Mouse (Mus musculus): Measurements from ENCODE around the gene Tcn2.
A peak's percentile ranks its signal among the peaks of the same experiment; 100 is the strongest.

Gene Tcn2

DNA sequence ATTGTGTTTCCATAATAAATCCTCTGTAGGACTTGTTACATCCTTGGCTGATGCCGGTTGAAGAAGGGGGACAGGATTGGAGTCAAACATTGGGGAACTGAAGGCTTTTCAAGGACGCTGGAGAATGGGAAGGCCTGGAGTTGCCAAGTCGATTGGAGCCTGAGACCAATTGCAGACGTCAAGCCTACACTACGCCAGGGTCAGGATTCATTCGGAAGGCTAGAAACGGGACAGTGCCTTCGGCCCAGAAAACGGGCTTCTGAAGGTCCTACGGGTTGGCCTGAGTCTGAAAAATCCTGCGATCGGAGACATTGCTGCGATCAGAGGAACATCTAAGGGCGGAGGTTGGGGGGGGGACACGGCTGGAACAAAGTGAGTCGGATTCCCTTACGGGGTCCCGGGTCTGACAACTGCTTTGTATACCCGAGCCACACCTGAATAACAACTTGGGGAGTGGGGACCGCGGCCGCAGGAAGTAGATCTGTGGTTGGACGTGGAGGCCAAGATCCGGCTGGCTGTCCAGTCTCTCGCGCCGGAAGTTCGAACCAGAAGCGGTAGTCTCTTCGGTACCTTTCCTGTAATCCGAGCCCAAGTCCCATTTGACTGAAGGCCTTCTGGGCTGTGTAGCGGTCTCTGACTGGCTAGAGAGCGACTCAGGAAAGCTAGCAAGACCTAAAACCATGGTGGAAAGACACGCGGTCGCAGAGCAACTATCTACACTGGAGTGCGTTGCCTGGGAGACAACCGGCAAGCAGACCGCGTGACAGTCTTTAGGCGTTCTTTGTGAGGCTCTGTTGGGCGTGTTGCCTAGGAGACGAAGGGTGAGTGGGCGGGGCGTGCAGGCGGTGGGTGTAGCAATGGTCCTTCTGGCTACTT lies 37.3 kb downstream of the Tcn2 start, which contains the start of the genes 4921536K21Rik and Dusp18:
Gene 4921536K21Rik, minus strand, starts transcription at position 693 of the 876 bp plus-strand sequence.
Gene Dusp18, plus strand, starts transcription at position 835 of the 876 bp plus-strand sequence.
- peak; percentile 97 to 98 for DNase-seq (ENCODE audit: low spot score in 2 of 2)

DNA sequence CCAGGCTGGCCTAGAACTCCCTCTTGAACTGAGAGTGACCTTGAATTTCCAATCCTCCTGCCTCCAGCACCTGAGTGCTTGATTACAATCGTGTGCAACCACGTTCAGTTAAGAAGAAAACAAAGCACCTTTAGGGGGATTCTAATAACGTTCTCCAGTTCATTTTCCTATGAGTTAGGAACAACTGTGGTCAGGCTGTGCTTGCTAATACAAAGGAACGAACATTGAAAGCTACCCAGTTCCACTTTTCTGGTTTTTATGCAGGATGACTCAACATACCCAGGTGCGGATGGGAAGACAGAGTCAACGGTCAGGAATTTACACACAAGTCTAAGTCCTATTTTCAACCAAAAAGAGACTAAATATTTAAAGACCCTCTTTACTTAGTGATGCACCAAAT lies 38.0 kb downstream of the Tcn2 start:
- DNase-seq (ENCODE audit: low spot score in 2 of 2), result no peak

DNA sequence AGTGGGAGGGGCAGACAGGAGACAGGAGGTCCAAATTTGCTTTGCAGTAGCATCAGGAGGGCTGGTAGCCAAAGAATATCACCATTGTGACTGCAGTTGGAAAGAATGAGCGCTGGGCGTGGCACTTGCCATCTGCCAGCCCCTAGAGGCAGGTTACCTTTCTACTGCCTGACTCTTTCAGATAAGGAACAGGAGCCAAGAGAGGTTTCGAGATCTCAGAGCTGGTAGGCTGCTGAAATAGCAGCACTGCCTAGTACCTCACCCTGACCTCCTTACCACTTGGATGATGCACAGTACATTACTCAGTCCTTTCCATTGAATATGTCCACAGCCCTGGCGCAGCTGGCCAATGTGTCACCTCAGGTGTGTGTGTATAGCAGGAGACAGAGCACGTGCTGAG lies 44.6 kb downstream of the Tcn2 start:
- no peak for DNase-seq (ENCODE audit: low spot score in 2 of 2)

DNA sequence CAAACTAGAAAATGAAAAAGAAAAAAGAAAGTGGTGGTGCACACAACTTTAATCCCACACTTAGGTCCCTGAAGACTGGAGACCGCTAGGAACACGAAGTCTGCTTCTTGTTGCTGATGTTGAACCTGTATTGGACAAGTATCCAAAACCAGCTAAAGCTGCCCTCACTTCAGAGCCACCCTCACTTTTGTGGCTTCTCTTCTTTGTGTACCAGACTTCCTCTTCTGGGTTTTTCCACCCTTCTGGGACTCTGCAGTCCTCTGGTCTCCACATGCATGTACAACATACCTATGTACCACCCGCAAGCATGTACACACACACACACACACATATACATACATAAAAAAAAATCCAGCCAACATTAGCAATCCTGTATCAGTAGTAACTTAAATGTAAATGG lies 48.2 kb downstream of the Tcn2 start:
- no peak for DNase-seq (ENCODE audit: low spot score in 2 of 2)

DNA sequence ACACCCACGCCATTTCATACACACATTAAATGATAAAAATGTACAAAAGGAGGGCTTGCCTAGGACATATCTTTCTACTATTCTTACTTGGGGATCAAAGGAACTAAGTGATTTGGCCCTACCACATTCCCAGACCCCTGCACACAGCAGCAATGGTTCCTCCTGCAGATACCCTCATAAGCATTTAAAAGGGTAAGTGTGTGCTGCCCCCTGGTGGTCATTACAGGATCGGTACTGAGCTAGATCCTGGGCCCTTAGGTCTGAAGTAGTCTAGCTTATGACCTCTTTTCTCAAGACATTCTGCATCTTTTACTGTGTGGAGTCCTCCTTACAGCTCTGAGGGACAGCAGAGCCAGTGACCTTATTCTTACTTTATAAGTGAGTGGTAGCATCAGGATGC lies 52.1 kb downstream of the Tcn2 start:
- peak; percentile 38 to 64 for DNase-seq (ENCODE audit: low spot score in 2 of 2)

DNA sequence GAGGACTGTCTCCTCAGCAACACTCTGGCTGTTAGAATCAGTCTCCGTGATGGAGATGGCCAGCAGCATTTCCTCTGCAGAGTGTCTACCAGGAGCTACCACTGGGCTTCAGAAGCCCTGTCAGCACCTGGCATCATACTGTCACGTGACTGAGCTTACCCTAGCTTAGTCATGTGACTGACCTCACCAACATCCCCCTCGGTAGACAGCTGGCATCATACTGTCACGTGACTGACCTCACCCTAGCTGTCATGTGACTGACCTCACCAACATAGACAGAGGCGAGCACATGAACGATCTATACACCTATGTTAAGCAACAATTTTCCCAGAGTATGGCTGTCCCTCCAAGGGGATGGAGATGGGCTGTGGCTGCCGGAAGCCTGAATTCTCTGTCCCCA lies 53.3 kb downstream of the Tcn2 start:
- DNase-seq (ENCODE audit: low spot score in 2 of 2), result no peak

DNA sequence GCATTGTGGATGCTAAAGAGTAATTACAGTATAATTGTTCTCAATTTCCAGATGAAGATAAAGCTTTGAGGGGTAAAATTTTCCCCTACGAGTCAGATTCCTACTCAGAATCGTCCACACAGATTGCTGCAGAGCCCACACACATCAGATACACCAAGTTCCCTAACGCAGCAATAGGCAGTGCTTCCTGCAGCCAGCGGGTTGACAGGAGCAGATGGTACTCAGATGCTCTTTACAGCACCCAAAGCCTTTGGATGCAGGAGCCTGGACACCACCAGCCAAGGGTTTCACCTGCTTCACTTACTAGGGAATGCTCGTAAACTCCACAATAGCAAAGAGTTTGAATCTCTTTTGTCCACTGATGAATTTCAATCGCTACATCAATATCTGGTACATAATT lies 55.5 kb downstream of the Tcn2 start:
- DNase-seq (ENCODE audit: low spot score in 2 of 2), result no peak
